Mouse (Mus musculus): Measurements from ENCODE around the gene Tmem117.

DNA sequence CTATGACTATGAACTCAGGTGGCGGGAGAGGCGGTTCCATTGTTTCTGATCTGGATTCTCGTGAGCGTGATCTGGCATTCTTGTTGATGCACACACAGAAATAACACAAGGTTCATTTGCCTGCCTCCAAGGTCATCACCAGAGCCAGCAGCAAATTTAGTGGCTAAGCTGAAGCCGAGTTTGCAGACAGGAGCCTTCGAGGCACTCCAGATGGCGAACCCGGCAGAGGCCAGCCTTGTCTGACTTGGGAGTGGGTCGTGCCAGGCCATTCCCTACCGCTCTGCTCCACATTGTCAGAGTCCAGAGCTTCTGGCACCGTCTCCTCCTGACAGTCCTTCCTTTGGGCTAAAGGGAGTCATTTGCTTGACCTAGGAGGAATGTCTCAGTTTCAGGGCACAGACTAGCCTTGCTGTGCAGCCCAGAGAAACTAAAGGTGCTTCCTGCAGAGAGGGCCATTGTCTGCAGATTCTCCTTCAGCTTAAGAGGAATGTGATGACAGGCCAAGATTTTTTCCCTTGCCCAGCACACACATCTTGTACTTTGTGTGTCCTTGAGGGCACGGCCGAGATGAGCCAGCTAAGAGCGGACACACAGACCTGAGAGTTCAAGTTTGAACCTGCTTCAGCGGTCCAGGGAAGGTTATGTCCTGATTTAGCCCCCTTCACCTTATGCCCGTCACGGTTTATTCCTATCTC is 20.2 kb downstream of the Tmem117 start:
- TF ChIP-seq GATA1 (IDR thresholded peaks at IDR 0.05; ENCODE audit: borderline replicate concordance, low read length), result no peak
- no peak for TF ChIP-seq FLI1 (IDR thresholded peaks at IDR 0.05; ENCODE audit: low read length)
